Mouse (Mus musculus): Measurements from ENCODE around the gene Car5a.

The Car5a gene

GRCm38 (mm10) chr8:121955825-121956500 lies 11.3 kb upstream of the Car5a start:
- no peak for DNase-seq (ENCODE audit: extremely low spot score, low spot score)

DNA sequence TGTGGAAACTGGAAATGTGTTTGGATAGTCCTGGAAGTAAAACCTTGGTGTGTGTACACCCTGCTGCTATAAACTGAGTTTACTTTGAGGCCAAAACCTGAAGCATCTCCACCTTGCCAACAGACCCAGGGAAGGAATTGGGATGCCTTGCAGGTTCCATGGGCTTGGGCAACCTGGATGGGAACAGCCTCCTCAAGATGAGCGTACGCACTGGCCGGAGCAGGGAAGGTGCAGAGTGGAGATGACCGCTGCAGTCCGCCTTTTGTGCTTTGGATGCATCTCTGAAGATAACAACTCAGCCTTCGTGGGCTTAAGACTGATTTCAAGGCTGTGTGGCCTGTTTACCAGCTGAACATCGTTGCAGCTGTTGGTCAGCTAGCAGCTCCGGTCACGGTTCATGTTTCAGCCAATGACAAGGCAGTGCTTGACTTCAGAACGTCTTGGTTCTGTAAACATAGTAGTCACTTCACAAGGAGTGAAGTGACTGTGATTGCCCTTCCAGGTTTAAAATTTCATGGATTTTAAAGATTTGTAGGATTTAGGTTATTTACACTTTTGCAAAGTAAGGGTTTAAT lies 10.4 kb upstream of the Car5a start:
- no peak for DNase-seq (ENCODE audit: extremely low spot score, low spot score)

GRCm38 (mm10) chr8:121953821-121954545 lies 9.3 kb upstream of the Car5a start:
- no peak for DNase-seq (ENCODE audit: extremely low spot score, low spot score)

DNA sequence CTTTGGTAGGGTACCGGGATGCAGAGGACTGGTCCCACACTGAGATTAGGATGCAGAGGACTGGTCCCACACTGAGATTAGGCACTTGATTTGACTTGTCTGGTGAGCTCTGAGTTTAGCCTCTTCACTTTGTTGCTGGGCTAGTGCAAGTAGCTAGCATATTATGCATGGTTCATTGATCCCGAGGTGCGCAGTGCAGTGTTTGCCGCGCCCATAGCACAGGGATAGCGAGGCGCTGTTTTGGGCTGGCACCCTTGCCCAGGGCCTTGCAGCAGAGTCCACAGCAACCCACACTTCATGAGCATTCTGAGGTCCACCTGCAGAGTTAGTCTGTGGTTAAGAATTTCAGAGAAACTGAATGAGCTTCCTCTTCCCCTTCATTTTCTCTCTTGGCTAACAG lies 8.1 kb upstream of the Car5a start:
- no peak for DNase-seq (ENCODE audit: extremely low spot score, low spot score)

DNA sequence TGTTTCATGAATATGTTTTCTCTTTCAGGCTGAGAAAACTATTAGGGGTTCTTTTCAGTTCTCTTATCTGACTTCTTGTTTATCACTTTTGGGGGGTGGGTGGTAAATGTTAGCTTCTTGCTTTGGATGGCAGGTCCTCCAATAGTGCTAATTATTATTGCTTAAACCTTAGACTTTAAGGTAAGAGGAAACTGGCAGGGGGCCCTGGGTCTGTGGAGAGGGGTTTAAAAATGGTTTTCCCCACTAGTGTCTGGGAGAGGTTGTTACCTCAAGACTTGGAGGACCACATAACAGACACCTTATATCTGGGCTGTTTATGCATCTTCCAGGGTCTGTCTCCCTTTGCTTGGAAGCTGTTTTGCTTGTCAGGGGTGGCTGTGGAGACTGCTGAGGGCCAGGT lies 7.4 kb upstream of the Car5a start:
- DNase-seq (ENCODE audit: extremely low spot score, low spot score): no peak

DNA sequence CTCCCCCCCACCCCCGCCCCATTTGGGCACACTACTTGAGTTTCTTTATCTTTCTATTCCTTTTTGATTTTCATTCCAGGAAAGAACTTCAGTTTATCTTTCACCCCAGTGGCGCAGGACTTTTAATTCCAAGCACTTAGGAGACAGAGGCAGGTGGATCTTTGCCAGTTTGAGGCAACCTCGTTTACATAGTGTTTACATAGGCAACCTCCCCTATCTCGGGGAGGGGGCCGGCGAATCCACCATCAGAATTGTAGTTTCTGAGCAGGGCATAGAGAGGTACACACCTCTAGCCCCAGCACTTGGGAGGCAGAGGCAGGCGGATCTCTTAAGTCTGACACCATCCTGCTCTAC lies 6.9 kb upstream of the Car5a start:
- no peak for DNase-seq (ENCODE audit: extremely low spot score, low spot score)

GRCm38 (mm10) chr8:121950749-121951655 lies 6.3 kb upstream of the Car5a start:
- peak; percentile 63 for DNase-seq (ENCODE audit: extremely low spot score, low spot score)

DNA sequence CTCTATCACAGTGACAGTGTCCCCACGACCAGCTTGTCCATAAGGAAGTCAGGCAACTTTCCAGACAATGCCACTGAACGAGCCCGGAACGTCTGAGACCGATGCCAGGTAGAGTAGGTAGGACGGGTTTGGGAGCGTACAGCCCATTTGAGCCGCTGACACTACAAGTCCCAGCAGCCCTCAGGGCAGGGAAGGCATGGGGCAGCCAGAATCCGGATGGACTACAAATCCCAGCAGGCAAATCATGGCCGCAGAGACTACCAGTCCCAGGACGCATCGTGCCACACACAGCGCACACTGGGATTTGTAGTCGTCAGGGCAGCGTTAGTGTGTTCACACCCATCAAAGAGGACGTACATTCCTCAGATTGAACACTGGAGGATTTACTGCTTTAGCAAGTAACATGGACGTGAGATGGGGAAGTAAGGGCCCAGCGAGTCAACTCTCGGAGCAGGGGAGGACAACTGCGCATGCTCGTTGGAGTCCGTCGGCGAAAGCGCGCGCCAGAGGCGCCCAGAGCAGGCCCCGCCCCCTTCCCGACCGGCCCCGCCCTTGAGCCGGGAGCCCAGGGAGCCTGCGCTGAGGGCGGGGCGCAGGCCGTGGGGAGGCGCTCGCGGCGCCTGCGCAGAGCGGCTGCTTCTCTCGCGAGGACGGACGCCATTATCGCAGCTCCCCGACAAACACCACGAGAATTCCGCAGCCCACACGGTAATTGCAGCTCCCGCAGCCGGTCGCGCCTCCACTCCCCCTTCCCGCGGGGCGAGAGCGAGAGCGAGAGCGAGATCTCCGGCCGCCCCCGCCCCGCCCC lies 5.4 kb upstream of the Car5a start:
- peak; percentile 98 for DNase-seq (ENCODE audit: extremely low spot score, low spot score)

DNA sequence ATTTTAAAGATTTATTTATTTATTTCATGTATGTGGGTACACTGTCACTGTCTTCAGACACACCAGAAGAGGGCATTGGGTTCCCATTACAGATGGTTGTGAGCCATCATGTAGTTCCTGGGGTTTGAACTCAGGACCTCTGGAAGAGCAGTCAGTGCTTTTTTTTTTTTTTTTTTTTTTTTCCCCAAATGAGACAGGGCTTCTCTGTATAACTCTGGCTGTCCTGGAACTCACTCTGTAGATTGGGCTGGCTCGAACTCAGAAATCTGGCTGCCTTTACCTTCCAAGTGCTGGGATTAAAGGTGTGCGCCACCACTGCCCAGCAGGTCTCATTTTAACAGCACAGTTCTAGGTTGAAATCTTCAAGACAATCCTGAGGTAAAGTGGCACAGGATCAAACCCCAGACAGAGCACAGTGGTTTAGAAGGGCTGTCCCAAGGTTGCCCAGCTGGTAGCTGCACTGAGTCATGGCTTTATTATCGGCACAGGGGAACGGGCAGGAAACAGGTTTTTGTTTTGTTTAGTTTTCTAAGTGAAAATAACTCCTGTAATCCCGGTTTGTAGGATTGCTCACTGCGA lies 4.6 kb upstream of the Car5a start, which contains the start of gene Banp:
Gene Banp (plus strand): TSS at position 529 of the 579 bp plus-strand sequence.
- no peak for DNase-seq (ENCODE audit: extremely low spot score, low spot score)

DNA sequence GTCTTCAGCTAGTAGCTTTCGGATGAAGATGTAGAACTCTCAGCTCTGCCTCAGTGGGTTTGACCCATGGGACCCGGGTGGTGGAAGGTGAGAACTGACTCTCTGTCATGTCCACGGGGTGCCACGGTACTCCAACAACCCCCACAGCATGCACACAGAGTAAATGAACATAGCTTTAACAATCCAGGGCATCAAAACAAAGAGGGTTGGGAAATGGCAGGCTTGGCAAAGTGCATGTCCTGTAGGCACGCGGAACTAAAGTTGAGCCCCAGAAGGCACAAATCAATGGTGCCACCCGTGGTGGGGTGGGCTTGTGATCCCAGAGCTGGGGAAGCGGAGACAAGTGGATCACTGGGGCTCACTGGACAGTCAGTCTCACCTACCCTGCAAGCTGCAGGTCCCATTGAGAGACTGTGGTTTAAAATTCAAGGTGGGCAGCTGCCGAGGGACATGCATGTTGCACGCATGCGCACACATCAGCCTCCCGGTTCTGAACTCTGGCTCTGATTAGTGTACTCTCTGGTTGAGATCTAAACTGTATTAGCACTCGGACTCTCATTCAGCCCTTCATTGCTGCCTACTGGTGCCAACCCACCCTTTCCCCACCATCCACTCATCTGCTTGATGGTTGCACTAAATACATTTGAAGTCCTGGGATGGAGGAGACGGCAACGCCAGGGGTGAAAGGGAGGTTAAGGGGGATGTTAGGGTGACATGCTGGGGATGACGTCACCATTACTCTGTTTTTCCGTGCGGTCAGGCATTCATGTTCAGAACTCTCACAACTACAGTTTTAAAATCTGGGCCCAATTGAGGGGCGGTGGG lies 3.8 kb upstream of the Car5a start:
- no peak for DNase-seq (ENCODE audit: extremely low spot score, low spot score)

DNA sequence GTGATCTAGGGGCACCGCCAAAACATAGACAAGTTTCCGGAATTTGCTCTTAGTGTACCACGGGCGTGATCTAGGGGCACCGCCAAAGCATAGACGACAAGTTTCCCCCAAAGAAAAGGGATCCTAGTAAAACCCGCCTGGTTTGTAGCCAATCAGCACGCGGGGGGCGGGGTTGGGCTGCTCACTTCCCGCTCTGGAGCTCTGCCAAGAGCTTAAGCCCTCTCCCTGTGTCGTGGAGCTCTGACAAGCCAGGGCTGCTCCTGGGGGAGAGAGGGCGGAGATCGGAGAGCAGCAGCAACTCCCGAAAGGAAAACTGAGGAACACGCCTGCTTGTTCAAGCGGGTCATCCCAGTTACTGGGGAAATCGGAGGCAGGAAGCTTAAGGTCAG lies 3.0 kb upstream of the Car5a start:
- peak; percentile 90 for DNase-seq (ENCODE audit: extremely low spot score, low spot score)

- no peak for DNase-seq (ENCODE audit: extremely low spot score, low spot score)
Observed at GRCm38 (mm10) chr8:121947047-121947752, 2.5 kb upstream of the Car5a start.

DNA sequence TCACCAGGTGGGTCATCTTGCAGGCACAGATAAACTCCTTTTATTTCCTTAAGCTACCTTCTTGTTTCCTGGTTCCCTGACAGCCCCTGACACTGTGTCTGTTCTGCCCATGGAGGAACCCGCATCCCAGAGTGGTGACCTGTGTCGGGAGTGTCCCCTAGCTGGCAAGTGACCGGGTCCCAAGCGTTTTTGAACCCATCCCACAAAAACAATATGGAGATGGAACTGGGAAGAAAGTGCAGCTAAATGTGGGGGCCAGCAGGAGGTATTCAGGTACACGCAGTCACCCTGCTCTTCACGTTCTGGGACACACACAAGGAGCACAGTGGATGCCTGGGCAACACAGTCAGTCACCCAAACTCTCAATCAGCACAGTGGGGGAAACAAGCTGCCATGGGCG lies 1.6 kb upstream of the Car5a start:
- no peak for DNase-seq (ENCODE audit: extremely low spot score, low spot score)

- no peak for DNase-seq (ENCODE audit: extremely low spot score, low spot score)
Observed at GRCm38 (mm10) chr8:121943716-121944115, 988 bp downstream of the Car5a start.

- DNase-seq (ENCODE audit: extremely low spot score, low spot score): no peak
Observed at GRCm38 (mm10) chr8:121943057-121943540, 1.6 kb downstream of the Car5a start.

DNA sequence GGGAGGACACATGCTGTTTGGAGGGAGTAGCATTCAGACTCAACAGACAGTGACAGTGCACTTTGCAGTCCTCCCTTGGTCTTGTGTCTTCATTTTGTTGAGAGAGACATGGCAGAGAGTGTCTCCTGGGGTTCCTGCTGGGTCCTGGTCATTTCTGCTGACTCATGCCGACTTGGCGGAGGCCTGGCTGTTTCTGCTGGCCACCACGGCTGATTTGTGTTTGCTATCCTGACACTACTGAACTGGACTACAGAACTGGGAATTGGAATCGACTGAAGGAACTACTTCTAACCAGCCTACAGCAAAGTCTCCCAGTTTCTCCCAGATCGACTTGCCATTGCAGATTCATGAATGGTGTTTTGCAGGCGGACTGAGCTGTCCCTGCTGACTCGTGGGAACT lies 6.0 kb downstream of the Car5a start:
- no peak for DNase-seq (ENCODE audit: extremely low spot score, low spot score)

DNA sequence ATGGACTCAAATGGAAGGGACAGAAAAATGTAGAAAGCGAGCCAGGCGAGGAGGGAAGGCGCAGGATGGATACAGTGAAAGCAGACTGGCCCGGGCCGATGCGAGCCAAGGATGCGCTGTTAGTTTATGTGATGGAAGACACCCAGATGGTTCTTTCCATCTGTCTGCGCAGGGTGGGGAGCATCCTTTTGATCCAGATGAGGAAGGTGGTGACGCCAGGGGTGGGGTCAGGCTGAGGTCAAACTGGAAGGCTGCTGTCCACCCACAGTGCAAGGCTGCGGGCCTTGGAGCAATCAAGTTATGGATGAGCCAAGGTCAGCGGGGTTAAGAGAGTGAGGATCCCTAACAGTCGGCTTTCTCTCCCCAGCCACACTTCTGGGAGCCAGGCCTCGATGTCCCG lies 8.3 kb downstream of the Car5a start:
- no peak for DNase-seq (ENCODE audit: extremely low spot score, low spot score)

DNA sequence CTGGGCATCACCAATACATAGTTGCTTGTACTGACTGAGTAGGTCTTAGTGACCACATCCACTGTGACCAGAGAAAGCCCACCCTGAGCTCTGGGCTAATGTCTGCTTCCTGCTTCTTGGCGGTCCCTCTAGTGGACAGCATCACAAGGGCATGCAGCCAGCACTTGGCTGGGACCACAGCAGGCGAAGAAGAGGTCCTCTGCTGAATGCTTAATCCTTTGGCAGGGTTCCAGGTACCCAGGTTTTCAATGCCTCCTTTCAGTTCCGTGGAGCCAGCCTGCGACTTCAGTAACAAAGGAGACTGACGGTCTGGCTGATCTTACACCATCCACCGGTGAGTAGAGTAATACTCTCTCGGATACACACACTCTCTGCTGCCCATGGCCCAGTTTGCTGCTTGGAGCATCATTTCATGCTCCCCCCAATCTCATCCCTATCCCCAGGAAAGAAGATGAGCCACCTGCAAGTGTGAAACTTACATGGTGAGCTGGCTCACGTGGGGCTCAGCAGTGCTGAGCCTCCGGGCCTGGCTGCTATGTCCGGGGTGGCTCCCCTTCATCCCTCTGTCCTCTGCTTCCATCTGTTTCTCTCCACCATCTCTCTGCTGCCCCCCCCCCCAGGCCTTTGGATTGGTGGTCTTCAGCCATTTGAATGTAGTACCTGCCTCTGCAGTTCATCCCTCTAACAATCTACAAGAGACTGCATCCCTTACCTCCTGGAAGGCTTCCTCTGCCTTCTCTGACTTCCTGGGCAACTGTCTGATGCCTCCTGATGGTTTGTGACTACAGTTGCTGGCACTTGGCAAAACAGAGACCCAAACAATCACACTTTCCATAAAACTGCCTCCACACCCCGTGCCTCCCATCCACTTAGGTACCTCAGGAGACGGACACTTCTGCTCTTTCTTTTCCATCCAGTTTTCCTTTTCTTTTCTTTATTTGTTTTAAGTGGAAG lies 9.1 kb downstream of the Car5a start:
- no peak for DNase-seq (ENCODE audit: extremely low spot score, low spot score)
